Mouse (Mus musculus): ENCODE results near the gene Flywch2.

Flywch2 gene

DNA sequence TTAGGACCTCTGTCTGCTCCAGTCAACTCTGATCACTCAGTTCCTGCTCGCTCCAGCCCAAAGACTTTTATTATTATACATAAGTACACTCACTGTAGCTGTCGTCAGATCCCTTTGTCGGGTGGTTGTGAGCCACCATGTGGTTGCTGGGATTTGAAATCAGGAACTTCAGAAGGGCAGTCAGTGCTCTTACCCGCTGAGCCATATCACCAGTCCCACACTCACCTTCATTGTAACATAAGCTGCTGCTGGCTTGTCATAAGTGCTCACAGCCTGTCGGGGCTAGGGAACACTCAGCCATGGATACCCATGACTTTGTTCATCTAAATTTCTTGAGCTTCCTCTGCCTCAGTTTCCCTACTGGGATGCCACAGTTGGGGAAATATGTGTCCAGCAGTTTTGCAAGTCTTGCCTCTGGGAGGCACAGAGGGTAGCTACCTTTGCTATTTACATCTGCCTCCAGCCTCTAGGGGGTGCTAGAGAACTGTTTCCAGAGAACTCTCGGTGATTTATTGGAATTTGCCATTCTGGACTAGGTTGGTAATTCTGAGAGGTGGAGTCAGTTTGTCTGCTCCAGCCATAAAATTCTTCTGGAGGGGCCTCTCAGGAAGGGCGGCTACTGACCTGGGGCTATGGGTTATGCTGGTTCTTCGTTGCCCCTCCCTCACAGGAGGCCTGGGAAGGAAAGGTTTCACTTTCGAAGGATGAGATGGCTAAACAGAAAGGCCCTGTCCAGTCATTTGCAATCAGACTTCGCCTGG, 37.1 kb downstream of the Flywch2 start:
- DNase-seq (ENCODE audit: inconsistent ontology term) = peak; percentile 54

DNA sequence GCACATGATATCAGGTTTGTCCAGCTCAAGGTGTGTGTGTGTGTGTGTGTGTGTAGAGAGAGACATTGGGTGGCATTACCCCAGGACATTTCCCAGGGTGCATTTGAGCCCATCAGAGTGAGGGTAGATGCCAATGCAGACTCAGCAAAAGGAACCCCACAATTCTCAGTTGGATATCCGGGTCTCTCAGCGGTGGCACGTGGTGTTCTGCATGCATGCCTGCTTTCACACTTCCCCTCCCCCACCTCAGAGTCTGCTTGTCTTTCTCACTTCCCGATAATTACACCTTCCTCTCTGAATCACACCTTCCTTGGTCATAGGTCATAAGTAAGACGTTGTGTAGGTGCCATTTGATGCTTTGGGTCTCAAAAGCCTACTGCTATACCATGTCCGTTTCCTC, 37.9 kb downstream of the Flywch2 start:
- no peak for DNase-seq (ENCODE audit: inconsistent ontology term)

DNA sequence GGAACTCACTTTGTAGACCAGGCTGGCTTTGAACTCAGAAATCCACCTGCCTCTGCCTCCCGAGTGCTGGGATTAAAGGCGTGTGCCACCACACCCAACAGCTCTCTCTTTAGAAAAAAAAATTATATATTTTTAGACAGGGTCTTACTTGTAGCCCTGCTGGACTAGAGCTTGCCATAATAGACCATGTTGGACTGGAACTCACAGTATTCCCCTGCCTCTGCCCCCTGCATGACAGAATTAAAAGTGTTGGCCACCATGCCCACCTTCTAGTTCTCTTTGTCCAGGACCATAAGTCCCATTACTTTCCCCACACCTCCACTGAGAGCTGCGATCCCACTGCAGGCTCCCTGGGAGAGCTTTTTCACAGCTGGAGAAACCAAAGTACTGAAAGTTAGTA, 38.4 kb downstream of the Flywch2 start:
- no peak for DNase-seq (ENCODE audit: inconsistent ontology term)

DNA sequence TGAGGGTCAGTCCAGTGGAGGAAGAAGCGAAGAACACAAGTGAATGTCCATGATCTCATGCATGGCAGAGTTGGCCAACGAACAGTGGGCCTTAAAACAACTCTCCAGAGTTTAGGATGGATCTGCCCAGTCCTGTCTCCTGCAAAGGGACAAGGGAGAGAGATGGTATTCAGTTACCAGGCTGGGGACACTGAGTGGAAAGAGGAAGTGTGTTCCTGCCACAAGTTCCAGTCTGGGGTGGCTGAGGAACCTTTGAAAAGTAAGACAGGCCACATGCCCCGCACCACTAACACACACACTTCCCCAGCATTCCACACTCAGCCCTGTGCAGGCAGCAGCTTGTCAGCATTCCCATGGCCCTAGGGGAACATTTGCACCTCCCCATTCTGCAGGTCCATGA, 39.1 kb downstream of the Flywch2 start:
- no peak for DNase-seq (ENCODE audit: inconsistent ontology term)

DNA sequence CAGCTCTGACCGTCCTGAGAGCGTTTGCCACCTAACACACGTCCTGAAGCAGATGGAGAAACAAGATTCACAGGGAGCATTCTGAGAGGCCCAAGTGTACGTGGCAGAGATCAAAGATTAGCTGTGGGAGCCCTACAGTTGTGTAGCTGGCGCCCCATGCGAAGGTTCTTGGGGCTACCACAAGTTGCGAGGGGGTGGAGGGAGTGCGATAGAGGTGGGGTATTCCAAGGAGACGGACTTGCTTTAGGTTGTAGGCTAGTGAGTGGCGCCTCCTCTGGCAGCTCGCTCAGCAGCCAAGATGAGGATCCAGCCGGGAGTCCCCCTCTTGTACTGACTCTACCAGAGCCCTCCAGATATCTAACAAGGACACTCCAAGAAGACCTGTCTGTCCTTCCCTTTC, 39.6 kb downstream of the Flywch2 start:
- no peak for DNase-seq (ENCODE audit: inconsistent ontology term)

DNA sequence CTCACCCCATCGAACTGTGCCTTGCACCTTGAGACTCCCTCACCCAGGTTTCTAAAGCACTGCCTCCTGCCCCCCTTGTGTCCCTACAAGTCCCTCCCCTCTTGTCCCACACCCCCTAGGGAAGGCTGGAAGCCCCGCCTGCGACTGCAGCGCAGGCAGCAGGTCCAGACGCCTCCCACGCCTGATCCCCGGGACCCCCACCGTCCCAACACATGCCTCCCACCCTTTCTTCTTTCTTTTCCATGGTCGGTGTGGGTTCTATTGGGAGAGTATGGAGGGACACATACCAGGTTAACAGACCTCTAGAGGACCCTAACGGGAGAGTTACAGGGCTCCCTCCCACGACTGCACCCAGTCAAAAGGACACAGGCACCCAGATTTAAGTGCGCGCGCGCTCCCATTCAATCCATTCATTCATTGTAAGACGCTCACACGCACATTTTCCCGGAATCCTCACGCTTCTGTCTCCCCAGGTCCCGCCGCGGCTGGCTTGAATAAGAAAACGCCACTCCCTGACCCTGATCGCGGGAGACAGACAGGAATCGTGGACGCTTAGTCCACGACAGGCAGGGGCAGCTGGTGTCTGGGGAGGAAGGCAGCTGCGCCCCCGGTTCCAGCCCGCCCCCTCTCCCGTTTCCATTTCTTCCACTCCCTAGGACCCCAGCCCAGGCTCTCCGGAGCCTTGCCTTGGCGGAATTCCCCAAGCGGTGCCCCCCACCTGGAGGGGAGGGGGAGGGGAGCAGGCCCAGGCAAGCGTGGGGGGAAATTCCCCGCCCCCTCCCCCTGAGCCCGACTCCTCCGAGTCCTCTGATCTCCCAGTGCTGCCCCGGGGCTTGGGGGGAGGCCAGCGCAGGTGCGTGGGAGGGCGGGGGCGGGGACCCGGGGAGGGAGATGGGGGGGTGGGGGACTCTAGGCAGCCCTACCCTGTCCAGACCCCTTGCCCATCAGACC, 40.3 kb downstream of the Flywch2 start, which contains the start of gene Kremen2:
TSS of gene Kremen2 (minus strand) at position 533 of the 951 bp plus-strand sequence.
- peak; percentile 30 for DNase-seq (ENCODE audit: inconsistent ontology term)

GRCm38 (mm10) chr17:23744651-23745050, 41.2 kb downstream of the Flywch2 start:
- no peak for DNase-seq (ENCODE audit: inconsistent ontology term)

DNA sequence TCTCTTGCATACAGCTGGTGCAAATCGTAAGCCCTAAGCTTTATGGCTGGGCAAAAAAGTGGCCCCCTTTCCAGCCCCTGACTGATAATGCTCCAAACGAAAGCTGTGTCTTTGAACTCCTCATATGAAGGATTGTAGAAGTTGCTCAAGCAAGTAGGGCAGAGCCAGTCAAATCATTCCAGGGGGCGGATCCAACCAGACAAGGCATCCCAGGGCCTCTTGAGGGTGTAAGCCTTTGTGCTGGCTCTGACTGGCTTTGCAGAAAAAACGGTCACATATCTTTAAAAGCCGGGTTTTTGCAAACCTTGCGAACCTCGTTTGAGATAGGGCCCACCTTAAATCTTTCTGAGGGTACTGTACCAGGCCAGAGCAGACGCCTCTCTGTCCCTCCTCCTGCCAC, 41.8 kb downstream of the Flywch2 start:
- no peak for DNase-seq (ENCODE audit: inconsistent ontology term)

- DNase-seq (ENCODE audit: inconsistent ontology term) = no peak
Measured at GRCm38 (mm10) chr17:23742941-23743340, 42.9 kb downstream of the Flywch2 start.

DNA sequence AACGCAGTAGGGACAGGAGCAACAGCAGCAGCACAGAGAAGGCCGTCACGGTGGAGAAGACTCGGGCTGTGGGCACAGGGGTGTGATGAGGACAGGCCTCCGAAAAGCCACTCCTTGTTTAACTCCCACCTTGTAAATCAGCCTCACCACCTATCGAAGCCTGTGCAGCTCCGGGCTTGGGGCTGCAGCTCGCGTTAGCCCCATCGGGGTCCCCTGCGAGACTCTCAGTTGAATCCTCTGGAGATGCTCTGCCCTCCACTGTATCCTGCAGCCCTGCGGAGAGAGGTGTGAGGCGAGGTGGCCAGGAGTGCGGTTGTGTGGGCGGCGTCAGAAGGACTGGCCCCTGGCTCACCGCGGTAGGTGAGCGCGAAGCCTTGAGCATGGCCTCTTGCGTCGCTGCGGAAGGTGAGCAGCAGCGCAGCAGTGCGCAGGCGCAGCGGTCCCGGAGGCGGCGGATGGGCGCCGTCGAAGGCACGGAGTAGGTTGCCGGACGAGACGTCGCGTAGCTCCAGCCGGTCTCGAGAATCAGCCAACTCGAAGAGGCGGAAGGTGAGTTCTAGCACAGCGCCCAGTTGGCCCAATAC, 43.6 kb downstream of the Flywch2 start:
- DNase-seq (ENCODE audit: inconsistent ontology term) = no peak

- no peak for DNase-seq (ENCODE audit: inconsistent ontology term)
Measured at GRCm38 (mm10) chr17:23741359-23742209, 44.3 kb downstream of the Flywch2 start.

DNA sequence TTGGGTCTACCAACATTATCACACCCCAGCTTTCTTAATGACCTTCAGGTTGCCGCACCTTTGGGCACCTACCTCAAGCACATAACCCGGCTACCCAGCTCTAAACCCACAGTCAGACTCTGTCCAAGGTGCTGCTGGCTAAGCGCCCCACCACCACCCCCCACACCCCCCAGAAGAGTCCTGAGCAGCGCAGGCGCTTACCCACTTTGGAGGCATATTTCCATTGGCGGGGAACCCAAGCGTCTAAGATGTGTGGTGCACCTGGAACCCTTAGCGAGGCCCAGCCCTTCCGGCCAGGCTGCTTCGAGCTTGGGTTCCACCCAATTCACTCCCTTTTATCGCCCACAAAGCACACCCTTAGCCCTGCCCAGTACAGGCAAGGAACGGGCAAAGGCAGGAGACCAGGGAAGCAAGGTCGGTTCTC, 45.3 kb downstream of the Flywch2 start, which contains the start of gene Paqr4:
TSS of gene Paqr4 (minus strand) at position 270 of the 424 bp plus-strand sequence.
- no peak for DNase-seq (ENCODE audit: inconsistent ontology term)

GRCm38 (mm10) chr17:23740136-23740584, 45.7 kb downstream of the Flywch2 start:
- DNase-seq (ENCODE audit: inconsistent ontology term) = peak; percentile 96

DNA sequence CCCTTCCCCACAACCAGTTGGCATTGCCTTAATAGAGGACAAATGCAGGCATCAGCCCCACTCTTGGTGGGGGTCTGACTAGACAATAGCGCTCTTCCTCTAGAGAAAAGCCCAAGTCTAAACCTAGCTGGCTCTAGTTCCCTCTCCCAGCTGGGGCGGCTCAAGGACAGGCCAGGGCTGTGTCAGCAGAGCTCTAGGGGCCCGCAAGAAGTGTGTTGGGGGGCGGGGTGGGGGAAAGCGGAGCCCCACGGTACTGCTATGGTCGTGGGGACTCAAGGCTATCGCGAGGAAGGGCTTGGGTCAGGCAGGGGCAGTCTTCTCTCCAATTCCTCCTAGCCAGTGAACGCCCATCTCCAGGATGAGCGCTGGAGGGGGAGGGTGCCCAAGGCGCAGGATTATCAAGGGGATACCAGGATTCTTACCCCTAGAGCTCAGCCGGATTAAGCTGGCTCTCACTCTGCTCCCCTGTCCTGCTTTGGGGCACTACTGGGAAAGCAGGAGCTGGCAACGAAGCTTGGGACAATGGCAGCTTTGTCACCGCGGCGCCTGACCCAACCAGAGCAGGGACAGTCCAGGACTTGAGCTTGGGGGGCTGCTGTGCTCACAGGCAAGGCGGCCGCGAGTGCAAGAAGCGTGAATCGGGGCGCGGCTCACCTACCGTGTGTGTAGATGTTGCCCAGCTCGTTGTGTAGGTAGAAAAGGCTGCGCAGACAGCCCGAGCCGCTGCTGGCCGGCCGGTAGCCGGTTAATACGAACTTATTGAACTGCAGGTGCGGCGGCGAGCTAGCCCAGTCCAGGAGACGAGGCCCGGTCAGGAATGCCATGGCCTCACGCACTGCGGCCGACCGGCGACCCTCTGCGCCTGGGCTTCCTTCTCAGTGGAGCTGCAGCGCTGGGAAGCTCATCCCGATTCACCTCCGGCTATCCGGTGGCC, 46.4 kb downstream of the Flywch2 start:
- peak; percentile 60 for DNase-seq (ENCODE audit: inconsistent ontology term)

- no peak for DNase-seq (ENCODE audit: inconsistent ontology term)
Measured at GRCm38 (mm10) chr17:23738836-23739201, 47.1 kb downstream of the Flywch2 start.

- DNase-seq (ENCODE audit: inconsistent ontology term) = no peak
Measured at GRCm38 (mm10) chr17:23737493-23738445, 48.1 kb downstream of the Flywch2 start.

DNA sequence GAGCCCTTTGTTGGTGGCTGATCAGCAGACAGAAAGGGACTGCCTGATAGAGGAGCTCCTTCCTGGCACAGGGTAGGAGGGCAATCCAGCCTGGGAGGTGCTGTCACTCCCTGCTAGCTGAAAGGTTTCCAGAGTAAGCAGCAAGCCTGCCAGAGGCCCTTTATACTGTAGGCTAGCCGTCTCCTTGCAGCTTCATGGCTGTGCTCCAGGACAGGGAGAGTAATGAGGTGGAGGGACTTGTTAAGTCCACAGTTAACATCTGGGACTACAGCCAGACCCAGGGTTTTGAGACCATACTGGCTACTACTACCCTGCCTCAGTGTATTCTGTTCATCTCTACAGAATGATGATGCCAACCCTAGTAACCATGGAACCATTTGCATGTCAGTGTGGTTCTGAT, 51.5 kb downstream of the Flywch2 start:
- no peak for DNase-seq (ENCODE audit: inconsistent ontology term)

DNA sequence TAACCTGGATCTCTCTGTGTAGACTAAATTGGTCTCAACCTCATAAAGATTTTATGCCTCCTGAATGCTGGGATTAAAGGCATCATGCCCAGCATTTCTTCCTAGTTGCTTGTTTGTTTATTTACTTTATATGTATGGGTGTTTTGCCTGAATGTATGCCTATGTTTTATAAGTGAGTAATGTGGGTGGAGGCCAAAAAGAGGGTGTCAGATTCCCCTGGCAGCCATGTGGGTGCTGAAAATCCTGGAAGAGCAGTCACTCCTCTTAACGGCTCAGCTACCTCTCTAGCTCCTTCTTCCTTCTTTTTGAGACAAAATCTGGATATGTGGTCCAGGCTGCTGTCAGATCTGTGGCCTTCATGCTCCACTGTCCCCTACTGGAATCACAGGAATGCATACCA, 55.4 kb downstream of the Flywch2 start:
- no peak for DNase-seq (ENCODE audit: inconsistent ontology term)

Data from Muller cell, postnatal 12 days (primary cell).